Mouse (Mus musculus): Measurements from ENCODE around the gene Syt9. TPM values are rescaled to one million over a fixed set of nuclear protein-coding genes. Genes with fewer than 3 reads are reported as not detected.
"Not testable (repeated sequence)": the region's sequence is repeated elsewhere in the genome, so short reads cannot be mapped to it uniquely, and the experiment has no call there.

Syt9 gene
- polyA plus RNA-seq, 1 experiment from 2014 or later, result 5.1 TPM

DNA sequence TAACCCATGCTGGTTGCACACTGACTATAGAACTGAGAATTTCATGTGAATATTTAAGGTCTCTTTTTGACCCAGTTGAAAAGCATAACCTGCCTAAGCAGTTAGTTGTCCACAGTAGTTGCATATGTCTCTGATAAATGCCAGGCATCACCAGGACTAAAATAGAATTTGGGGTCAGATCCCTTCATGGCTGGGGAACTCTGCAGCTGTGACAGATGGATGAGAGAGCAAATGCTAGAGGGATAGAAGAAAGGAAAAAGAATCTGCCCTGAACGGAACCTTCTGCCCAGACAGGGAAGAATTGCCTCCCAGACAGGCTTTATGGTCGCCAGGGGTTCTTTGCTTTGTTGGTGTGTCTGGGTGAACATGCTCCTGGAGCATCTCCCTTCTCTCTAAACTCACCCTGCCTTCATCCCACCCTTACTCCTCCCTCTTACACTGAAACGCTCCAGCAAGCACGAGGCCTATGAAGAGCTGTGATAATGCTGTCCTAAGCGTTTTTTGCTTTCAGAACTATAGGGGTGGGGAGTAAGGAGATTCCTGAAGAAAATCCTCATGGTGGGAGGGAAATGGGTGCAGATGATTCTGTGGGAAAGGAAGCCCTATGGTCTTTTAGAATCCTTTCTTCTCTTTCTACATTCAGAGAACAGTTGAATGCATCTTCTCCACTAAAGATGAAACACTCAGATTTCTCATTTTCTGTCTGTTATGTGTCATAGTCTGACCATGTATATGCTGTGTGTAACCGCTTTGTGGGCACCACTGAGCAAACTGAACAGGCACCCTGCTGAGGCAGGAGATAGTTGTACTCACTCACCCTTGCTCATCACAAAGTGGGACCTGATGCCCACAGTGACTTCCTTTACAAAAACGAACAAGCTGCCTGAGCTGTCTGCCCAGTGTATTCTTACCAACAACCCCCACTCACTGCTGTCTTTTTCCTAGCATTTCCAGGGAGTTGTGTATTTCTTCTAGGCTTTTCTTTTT, 108.7 kb downstream of the Syt9 start:
- H3K4me3 ChIP-seq, result no peak overlapping the region
- H3K36me3 ChIP-seq, result no peaks in the 10 kb centered on the region
- H3K27me3 ChIP-seq, result no peaks in the 10 kb centered on the region
- 64% methylated on average over 7 of the region's 7 CpGs for WGBS
- no peak overlapping the region for H3K27ac ChIP-seq (replicated peaks)
- no peak overlapping the region for H3K4me2 ChIP-seq (replicated peaks)
- H3K9me3 ChIP-seq, result no peaks in the 10 kb centered on the region
- H3K4me1 ChIP-seq, result no peaks in the 10 kb centered on the region
- H3K9ac ChIP-seq (replicated peaks), result no peak overlapping the region
- ATAC-seq (ENCODE audit: low FRiP score, low read depth), result no peak

DNA sequence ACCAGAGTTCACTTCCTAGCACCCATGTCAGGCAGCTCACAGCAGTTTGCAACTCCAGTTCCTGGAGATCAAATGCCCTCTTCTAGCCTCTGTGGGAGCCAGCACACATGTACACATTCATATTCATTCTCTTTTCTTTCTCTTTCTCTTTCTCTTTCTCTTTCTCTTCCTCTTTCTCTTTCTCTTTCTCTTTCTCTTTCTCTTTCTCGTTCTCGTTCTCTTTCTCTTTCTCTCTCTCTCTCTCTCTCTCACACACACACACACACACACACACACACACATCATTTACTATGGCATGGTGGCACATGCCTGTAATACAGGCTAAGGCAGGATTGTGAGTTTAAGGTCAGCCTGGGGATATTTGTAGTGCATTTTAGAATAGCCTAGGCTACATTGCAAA, 115.2 kb downstream of the Syt9 start:
- H3K9ac ChIP-seq (replicated peaks); ATAC-seq (ENCODE audit: low FRiP score, low read depth); H3K4me2 ChIP-seq (replicated peaks); H3K27me3 ChIP-seq; H3K9me3 ChIP-seq; H3K4me3 ChIP-seq; H3K4me1 ChIP-seq; H3K36me3 ChIP-seq; H3K27ac ChIP-seq (replicated peaks): not testable (repeated sequence)
- 88% methylated on average over 2 of the region's 2 CpGs for WGBS

DNA sequence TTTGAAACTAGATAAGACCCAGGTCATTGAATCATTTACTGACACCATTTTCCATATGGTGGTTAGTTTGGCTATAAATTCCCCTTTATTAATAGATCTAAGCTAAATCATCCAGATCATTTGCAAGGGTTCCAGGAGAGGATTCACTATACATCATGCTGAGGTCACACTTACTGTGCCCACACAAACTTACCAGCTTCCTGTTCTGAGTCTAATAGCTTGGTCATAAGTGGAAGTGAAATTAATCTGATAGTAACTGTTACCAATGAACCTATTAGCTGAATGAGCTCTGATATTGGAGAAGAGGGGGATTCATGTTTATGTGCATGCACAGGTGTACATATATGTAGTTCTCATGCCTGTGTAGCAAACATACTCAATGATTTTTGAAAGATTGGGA, 124.9 kb downstream of the Syt9 start:
- H3K27me3 ChIP-seq, result no peaks in the 10 kb centered on the region
- no peaks in the 10 kb centered on the region for H3K36me3 ChIP-seq
- no peak for ATAC-seq (ENCODE audit: low FRiP score, low read depth)
- H3K4me2 ChIP-seq (replicated peaks), result no peak overlapping the region
- H3K9me3 ChIP-seq, result no peaks in the 10 kb centered on the region
- no peaks in the 10 kb centered on the region for H3K4me1 ChIP-seq
- H3K4me3 ChIP-seq, result no peak overlapping the region
- no peak overlapping the region for H3K27ac ChIP-seq (replicated peaks)
- no peak overlapping the region for H3K9ac ChIP-seq (replicated peaks)

DNA sequence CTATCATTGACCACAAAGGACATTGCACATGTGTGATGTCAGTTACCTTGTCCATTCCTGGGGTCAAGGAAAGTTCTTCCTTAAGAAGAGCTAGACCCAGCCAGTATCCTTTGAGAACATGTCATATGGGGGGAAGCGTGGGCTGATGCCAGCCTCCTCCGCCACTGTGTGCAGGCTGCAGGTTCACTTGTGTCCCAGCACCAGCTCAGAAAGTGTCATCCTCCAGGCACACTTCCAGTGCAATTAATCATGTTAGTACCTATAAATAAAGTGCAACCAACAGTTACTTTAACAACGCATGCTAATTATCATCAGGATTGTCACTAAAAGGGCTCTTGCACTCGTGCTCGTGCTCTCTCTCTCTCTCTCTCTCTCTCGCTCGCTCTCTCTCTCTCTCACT, 126.4 kb downstream of the Syt9 start:
- no peak for ATAC-seq (ENCODE audit: low FRiP score, low read depth)
- Histone ChIP-seq H3K9ac (replicated peaks) (no peak overlapping the region), H3K27me3 (no peaks in the 10 kb centered on the region), H3K4me1 (peaks cover 5% of the 10 kb centered on the region), H3K4me3 (no peak overlapping the region), H3K36me3 (no peaks in the 10 kb centered on the region), H3K4me2 (replicated peaks) (no peak overlapping the region), H3K9me3 (no peaks in the 10 kb centered on the region), H3K27ac (replicated peaks) (no peak overlapping the region)
- 86% methylated on average over 7 of the region's 7 CpGs for WGBS

DNA sequence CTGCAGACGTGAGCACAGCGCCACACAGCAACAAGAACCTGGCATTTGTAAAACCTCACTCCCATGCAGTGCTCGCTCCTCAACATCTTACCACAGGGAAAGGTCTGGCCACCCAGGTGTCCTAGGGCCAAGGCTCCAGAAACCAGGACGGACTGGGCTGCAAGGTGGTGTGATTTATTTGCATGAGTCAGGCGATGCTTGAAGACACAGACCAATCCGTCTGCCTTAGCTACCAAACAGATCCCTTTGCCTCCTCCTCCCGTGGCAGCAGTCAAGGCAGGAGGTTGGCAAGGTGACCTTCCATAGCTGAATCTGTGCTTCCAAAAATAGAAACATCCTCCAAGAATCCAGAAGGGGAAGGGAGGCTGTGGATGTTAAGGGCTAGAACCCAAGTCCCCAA, 130.1 kb downstream of the Syt9 start:
- H3K4me2 ChIP-seq (replicated peaks), result no peak overlapping the region
- no peaks in the 10 kb centered on the region for H3K36me3 ChIP-seq
- H3K9me3 ChIP-seq, result no peaks in the 10 kb centered on the region
- ATAC-seq (ENCODE audit: low FRiP score, low read depth), result no peak
- peaks cover 5% of the 10 kb centered on the region for H3K4me1 ChIP-seq
- H3K27me3 ChIP-seq, result no peaks in the 10 kb centered on the region
- H3K9ac ChIP-seq (replicated peaks), result no peak overlapping the region
- H3K4me3 ChIP-seq, result no peak overlapping the region
- H3K27ac ChIP-seq (replicated peaks), result no peak overlapping the region
- WGBS, result 84% methylated on average over 7 of the region's 7 CpGs

DNA sequence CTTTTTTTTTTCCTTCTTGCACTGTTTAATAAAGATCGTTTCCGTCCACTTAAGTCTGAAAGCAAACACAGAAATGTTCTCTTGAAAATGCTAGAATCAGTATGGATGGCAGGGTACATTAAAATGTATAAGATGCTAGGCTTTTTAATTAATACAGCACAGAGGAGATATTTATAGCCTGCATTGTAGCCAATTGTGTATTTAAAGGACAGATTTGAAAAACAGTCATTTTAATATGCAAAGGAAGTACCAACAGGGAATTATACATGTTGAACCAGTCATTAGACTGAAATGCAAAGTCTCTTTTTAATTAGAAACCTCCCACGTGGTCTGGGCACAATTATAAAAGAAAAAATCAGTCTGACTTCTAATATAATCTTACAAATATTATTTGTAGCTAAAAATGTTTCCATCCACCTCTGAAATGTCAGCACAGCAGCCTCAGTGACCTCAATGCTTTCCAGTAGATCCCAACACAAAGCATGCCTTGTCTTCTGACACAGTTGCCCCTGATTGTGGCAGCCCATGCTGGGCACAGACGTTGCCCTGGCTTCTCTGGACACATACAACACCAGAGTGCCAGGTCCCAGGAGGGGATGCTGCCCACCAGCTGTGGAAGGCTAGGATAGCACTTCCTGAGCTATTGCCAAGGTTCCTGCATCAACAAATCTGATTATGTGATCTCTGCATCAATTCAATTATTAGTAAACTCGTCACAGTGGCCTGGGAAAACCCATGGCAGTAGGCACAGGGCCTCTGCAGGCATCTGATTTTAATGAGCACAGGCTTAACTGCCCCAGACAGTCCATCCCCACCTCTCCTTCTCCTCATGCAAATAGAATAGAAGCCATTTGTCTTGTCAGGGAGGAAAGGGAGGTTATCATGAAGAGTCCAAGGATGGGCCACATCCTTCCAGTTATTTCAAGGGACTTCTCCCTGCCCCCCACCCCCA, 134.5 kb downstream of the Syt9 start:
- H3K9me3 ChIP-seq, result no peaks in the 10 kb centered on the region
- no peak overlapping the region for H3K4me3 ChIP-seq
- H3K27ac ChIP-seq (replicated peaks), result no peak overlapping the region
- H3K9ac ChIP-seq (replicated peaks), result no peak overlapping the region
- no peaks in the 10 kb centered on the region for H3K36me3 ChIP-seq
- 62% methylated on average over 5 of the region's 5 CpGs for WGBS
- H3K27me3 ChIP-seq, result no peaks in the 10 kb centered on the region
- peaks cover 5% of the 10 kb centered on the region for H3K4me1 ChIP-seq
- ATAC-seq (ENCODE audit: low FRiP score, low read depth), result no peak
- H3K4me2 ChIP-seq (replicated peaks), result no peak overlapping the region

DNA sequence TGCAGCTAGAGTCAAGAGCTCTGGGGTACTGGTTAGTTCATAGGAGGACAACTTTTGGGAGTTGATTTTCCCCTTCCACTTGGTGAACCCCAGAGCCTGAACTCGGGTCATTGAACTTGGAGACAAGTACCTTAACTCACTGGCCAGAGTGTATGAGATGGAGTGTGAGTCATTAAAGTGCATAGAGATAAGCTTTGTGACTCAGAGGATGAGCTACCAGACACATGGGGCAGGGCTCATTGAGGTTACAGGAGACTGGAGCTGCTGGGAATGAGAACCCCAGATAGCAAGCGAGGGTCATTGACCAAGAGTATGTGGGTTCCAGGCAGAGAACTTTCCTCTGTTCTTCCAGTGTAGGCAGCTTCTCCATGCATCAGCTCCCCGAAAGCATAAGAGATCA, 137.4 kb downstream of the Syt9 start:
- Histone ChIP-seq H3K9ac (replicated peaks) (no peak overlapping the region), H3K27me3 (no peaks in the 10 kb centered on the region), H3K36me3 (no peaks in the 10 kb centered on the region), H3K27ac (replicated peaks) (no peak overlapping the region), H3K9me3 (no peaks in the 10 kb centered on the region), H3K4me3 (no peak overlapping the region), H3K4me2 (replicated peaks) (no peak overlapping the region), H3K4me1 (no peaks in the 10 kb centered on the region)
- 86% methylated on average over 3 of the region's 3 CpGs for WGBS
- ATAC-seq (ENCODE audit: low FRiP score, low read depth), result no peak

DNA sequence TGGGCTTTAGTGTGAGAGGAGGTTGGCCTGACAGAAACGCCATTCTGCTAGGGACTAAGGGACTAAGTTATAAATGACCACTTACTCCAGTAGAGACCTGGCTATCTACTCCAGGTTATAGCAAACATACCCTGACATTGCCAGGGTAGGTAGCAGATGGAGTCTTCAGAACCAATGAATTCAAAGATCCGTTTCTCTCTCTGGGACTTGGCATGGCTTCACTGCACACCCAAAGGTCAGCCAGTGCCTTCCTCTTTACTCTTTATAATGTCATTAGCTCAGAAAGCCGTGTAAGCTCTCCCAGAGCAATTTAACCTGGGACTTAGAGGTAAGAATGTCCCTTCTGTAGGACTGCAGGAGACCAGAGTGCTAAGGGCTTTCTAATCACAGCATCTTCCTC, 139.2 kb downstream of the Syt9 start:
- ATAC-seq (ENCODE audit: low FRiP score, low read depth), result no peak

DNA sequence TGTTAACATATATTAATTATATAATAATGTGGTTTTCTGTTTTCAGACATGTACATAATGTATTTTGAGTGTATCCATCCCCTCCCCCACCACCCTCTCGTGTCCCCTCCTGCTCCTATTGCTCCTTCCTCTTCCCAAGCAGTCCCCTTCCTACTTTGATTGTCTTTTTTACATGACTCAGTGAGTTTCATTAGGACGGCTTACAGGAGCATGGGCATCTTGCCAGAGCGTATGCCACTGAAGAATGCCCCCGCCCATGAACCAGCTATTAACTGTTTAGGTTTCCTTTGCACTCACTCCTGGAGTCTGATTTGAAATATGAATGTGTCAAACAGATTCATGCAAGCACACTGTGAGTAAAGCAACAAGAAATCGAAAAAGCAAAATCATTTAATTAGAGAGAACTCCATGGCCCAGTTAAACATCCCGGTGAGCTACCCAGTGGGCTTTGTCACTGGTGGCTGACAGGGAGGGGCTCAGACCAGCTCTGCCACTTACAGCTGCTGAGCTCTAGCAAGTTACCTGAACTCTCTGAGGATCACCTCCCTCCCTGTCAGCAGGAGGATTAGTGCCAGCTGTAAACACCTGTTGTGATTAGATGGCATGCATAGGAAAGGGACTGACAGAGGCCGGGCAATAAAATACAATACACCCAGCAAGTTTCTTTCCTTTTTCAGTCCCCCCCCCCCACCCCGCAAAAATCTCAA, 146.3 kb downstream of the Syt9 start:
- H3K9ac ChIP-seq (replicated peaks), result no peak overlapping the region
- H3K27me3 ChIP-seq, result no peaks in the 10 kb centered on the region
- 60% methylated on average over 8 of the region's 8 CpGs for WGBS
- ATAC-seq (ENCODE audit: low FRiP score, low read depth), result peak; percentile 38; the same call in 1 of the 2 replicates
- peaks cover 5% of the 10 kb centered on the region; the same call in 1 of the 2 replicates for H3K4me1 ChIP-seq
- no peak overlapping the region for H3K4me3 ChIP-seq
- H3K36me3 ChIP-seq, result no peaks in the 10 kb centered on the region
- H3K4me2 ChIP-seq (replicated peaks), result no peak overlapping the region
- H3K27ac ChIP-seq (replicated peaks), result no peak overlapping the region
- H3K9me3 ChIP-seq, result no peaks in the 10 kb centered on the region

More for the DNA sequence above, 139.2 kb downstream of the Syt9 start:
- Histone ChIP-seq H3K4me2 (replicated peaks) (no peak overlapping the region), H3K9me3 (no peaks in the 10 kb centered on the region), H3K36me3 (no peaks in the 10 kb centered on the region), H3K4me3 (no peak overlapping the region), H3K9ac (replicated peaks) (no peak overlapping the region), H3K27me3 (no peaks in the 10 kb centered on the region), H3K27ac (replicated peaks) (no peak overlapping the region), H3K4me1 (no peaks in the 10 kb centered on the region)
- whole genome bisulfite sequencing, result 79% methylated on average over 3 of the region's 3 CpGs

DNA sequence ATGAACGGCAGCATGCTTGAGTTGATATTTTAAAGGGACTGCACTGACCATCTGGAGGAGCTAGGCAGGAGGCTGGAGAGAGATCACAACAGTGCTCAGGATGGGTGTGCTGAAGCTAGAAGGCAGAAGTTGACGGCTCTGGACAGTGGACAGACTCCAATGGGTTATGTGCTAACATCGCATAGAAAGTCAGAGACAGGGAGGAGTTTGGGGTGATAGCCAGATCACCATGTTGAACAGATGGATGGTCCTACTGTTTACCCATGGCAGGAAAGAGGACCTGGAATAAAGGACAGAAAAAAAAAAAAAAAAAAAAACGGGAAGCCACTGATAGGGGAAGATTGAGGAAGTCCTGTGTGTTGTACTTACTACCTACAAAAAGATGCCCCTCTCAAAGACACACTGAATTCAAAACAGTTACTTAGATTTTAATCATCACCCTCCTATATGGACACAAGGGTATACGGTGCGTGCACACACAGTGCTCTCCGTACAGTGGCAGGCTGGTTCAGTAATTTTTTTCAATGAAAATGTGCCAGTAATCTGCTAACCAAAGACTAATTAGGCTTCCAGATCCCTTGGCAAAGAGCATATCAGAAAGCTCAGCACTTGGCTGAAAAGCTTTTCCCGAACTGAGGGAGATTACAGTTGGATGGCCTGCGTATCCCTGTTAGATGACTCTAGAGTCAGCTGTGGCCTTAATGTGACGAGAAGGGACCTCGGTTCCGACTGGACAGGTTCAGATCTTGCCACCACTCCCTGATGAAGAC, 148.9 kb downstream of the Syt9 start:
- H3K27ac ChIP-seq (replicated peaks), result no peak overlapping the region
- H3K9me3 ChIP-seq, result no peaks in the 10 kb centered on the region
- no peak overlapping the region for H3K4me3 ChIP-seq
- 87% methylated on average over 12 of the region's 12 CpGs for WGBS
- H3K9ac ChIP-seq (replicated peaks), result no peak overlapping the region
- ATAC-seq (ENCODE audit: low FRiP score, low read depth), result no peak
- peaks cover 5% of the 10 kb centered on the region; the same call in 1 of the 2 replicates for H3K4me1 ChIP-seq
- H3K4me2 ChIP-seq (replicated peaks), result no peak overlapping the region
- no peaks in the 10 kb centered on the region for H3K27me3 ChIP-seq
- H3K36me3 ChIP-seq, result no peaks in the 10 kb centered on the region

DNA sequence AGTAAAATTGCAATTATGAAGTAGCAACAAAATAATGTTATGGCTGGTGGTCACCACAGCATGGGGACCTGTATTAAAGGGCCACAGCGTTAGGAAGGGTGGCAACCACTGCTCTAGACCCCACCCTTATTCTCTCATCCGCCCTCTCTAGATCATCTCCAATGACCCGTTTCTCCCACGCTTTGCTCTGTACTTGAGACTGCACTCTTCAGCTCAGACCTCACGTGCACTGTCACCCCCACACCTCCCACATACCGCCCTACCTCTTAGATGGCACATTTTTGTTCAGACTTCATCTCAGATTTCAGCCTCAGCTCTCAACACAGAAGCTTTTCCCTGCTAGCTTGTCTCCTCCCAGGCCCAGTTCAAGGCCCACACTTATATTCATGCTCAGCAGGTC, 150.9 kb downstream of the Syt9 start:
- Histone ChIP-seq H3K9me3 (no peaks in the 10 kb centered on the region), H3K4me1 (peaks cover 5% of the 10 kb centered on the region; the same call in 1 of the 2 replicates), H3K27ac (replicated peaks) (no peak overlapping the region), H3K9ac (replicated peaks) (no peak overlapping the region), H3K4me3 (no peak overlapping the region), H3K27me3 (no peaks in the 10 kb centered on the region), H3K36me3 (no peaks in the 10 kb centered on the region), H3K4me2 (replicated peaks) (no peak overlapping the region)
- no peak for ATAC-seq (ENCODE audit: low FRiP score, low read depth)
- WGBS, result 88% methylated on average over 6 of the region's 6 CpGs
